In the genomic region with DNA sequence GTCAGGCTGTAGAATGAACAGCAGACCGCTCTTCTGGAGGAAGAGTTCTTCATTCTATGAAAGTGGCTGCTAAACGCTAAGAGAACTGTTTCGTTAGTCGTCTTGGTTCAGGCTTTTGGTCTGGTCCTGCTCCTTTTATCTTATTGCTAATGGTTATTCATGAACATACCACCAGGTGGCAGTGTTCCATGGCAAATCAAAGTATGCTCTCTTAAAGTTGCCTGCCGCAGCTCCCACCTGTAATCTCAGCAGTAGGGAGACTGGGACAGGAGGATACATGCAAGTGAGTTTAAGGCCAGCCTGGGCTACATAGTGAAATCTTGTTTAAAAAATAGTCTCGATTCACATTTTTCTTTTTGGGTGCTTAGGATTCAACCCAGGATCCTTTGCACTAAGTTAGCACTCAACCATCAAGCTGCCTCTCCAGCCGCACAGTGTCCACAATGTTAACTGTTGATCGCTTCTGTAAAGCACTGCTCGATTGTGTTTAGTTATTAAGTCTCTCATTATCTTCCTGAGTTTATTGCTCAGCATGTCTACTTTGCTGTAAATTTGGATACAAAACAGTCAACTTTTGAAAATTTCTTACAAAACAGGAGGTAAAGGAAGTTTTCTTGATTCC, we compare ENCODE assay signal across 9 mouse cellular contexts. TPM values are rescaled to one million over a fixed set of nuclear protein-coding genes. Genes with fewer than 3 reads are reported as not detected.
DNase-seq lines count a peak whose midpoint lies in the region; ATAC-seq lines count a peak whose summit lies in the region.
"Had no signal": no experiment of that assay in that cellular context is flagged by ENCODE, and none has a peak within 500 bp of the region (broad histone marks: within the 10 kb centered on the region; RNA-seq: fewer than 3 reads in every experiment).

No protein-coding gene starts in this region.

- no peak overlapping the region for H3K4me2 ChIP-seq in embryonic facial prominence, embryonic 11.5 days (ENCODE audit: low read depth, low read length)
- no peak overlapping the region for H3K4me2 ChIP-seq in hindbrain, embryonic 15.5 days
- H3K4me2 ChIP-seq in midbrain, embryonic 15.5 days, result no peak overlapping the region
- H3K4me2 ChIP-seq: embryonic facial prominence, embryonic 15.5 days had no signal

- H3K9me3 ChIP-seq in embryonic facial prominence, embryonic 11.5 days (replicated peaks; ENCODE audit: control insufficient read depth, low read length), result no peaks in the 10 kb centered on the region
- H3K9me3 ChIP-seq in hindbrain, embryonic 15.5 days, result no peaks in the 10 kb centered on the region
- H3K9me3 ChIP-seq in midbrain, embryonic 15.5 days, result no peaks in the 10 kb centered on the region
- H3K9me3 ChIP-seq: embryonic facial prominence, embryonic 15.5 days had no signal

- peak; percentile 75; the same call in 1 of the 2 replicates for ATAC-seq in embryonic facial prominence, embryonic 11.5 days (replicated peaks; ENCODE audit: insufficient number of reproducible peaks, low FRiP score, low TSS enrichment, low read depth)
- ATAC-seq in hindbrain, embryonic 15.5 days (ENCODE audit: low FRiP score, low read depth), result peak; percentile 69
- peak; percentile 72 for ATAC-seq in midbrain, embryonic 15.5 days (replicated peaks)

- no peak overlapping the region for H3K9ac ChIP-seq in embryonic facial prominence, embryonic 11.5 days (replicated peaks; ENCODE audit: low read length)
- H3K9ac ChIP-seq in hindbrain, embryonic 15.5 days, result no peak overlapping the region
- no peak overlapping the region for H3K9ac ChIP-seq in midbrain, embryonic 15.5 days
- H3K9ac ChIP-seq: embryonic facial prominence, embryonic 15.5 days had no signal

- H3K27me3 ChIP-seq in embryonic facial prominence, embryonic 11.5 days (ENCODE audit: control insufficient read depth, insufficient read depth, low read length), result no peaks in the 10 kb centered on the region
- H3K27me3 ChIP-seq in hindbrain, embryonic 15.5 days, result no peaks in the 10 kb centered on the region
- no peaks in the 10 kb centered on the region for H3K27me3 ChIP-seq in midbrain, embryonic 15.5 days (replicated peaks)
- H3K27me3 ChIP-seq: embryonic facial prominence, embryonic 15.5 days had no signal

- no peaks in the 10 kb centered on the region for H3K36me3 ChIP-seq in embryonic facial prominence, embryonic 11.5 days (replicated peaks; ENCODE audit: control insufficient read depth, insufficient read depth, low read depth, low read length)
- H3K36me3 ChIP-seq in hindbrain, embryonic 15.5 days, result no peaks in the 10 kb centered on the region
- H3K36me3 ChIP-seq in midbrain, embryonic 15.5 days (replicated peaks), result no peaks in the 10 kb centered on the region
- H3K36me3 ChIP-seq: embryonic facial prominence, embryonic 15.5 days had no signal

- intact Hi-C loops in left cerebral cortex, postnatal 10 days (cut with DNase I), result loop anchor here (2.0 kb wide), 1 partner anchor 144 kb away; no protein-coding TSS in a partner anchor

- no peaks in the 10 kb centered on the region for H3K4me1 ChIP-seq in embryonic facial prominence, embryonic 11.5 days (ENCODE audit: control insufficient read depth, insufficient read depth, low read length)
- no peaks in the 10 kb centered on the region for H3K4me1 ChIP-seq in hindbrain, embryonic 15.5 days (replicated peaks)
- H3K4me1 ChIP-seq in midbrain, embryonic 15.5 days, result no peaks in the 10 kb centered on the region
- H3K4me1 ChIP-seq: embryonic facial prominence, embryonic 15.5 days had no signal

- peak; percentile 30 for DNase-seq in left cerebral cortex, adult 11 months (ENCODE audit: low spot score)
- DNase-seq in left cerebral cortex, adult 8-10 months (ENCODE audit: low spot score in 2 of 2), result no peak
- peak; percentile 29 to 52 for DNase-seq in adrenal gland, postnatal 36 days
- DNase-seq in embryonic facial prominence, embryonic 11.5 days (ENCODE audit: low spot score), result peak; percentile 84
- DNase-seq in left cerebral cortex, postnatal 10 days (ENCODE audit: extremely low spot score in 1 of 2, low spot score in 2 of 2), result peak; percentile 29 to 63
- peak; percentile 62 for DNase-seq in telencephalon, adult 2 months (ENCODE audit: low read depth, low spot score)

- H3K4me3 ChIP-seq in embryonic facial prominence, embryonic 11.5 days (ENCODE audit: low read depth, low read length), result no peak overlapping the region
- no peak overlapping the region for H3K4me3 ChIP-seq in hindbrain, embryonic 15.5 days
- no peak overlapping the region for H3K4me3 ChIP-seq in midbrain, embryonic 15.5 days
- H3K4me3 ChIP-seq: embryonic facial prominence, embryonic 15.5 days had no signal

- no peak overlapping the region for H3K27ac ChIP-seq in embryonic facial prominence, embryonic 11.5 days (replicated peaks; ENCODE audit: low read depth, low read length)
- H3K27ac ChIP-seq in hindbrain, embryonic 15.5 days (replicated peaks), result no peak overlapping the region
- no peak overlapping the region for H3K27ac ChIP-seq in midbrain, embryonic 15.5 days
- H3K27ac ChIP-seq: embryonic facial prominence, embryonic 15.5 days had no signal

- WGBS in embryonic facial prominence, embryonic 11.5 days, result 39% methylated on average over 9 of the region's 9 CpGs
- WGBS in hindbrain, embryonic 15.5 days, result 43% methylated on average over 9 of the region's 9 CpGs
- whole genome bisulfite sequencing in midbrain, embryonic 15.5 days, result 40% methylated on average over 9 of the region's 9 CpGs

RNA-seq across cellular contexts. Expression of a gene that starts 35.6 kb away (rescaled TPM):
- total RNA-seq in left cerebral cortex, adult 8-10 months (2022), result 10 to 100 TPM; 23.1 to 28.2 (median 25.4) TPM
- 100 to 1,000 TPM; 175 to 219 TPM for total RNA-seq in adrenal gland, postnatal 36 days (2021)
- polyA plus RNA-seq in embryonic facial prominence, embryonic 11.5 days (2014; fragmentation: Nextera tagmentation; extraction: Ambion mirVana), result 54.2 and 56.5 TPM in 2 replicates
- 44.5 and 44.9 TPM in 2 replicates for polyA plus RNA-seq in hindbrain, embryonic 15.5 days (2015; fragmentation: Nextera tagmentation; extraction: Ambion mirVana)
- total RNA-seq in left cerebral cortex, postnatal 10 days (2021), result 10 to 100 TPM; 26.0 to 27.3 TPM
- polyA plus RNA-seq in midbrain, embryonic 15.5 days (2015; fragmentation: Nextera tagmentation; extraction: Ambion mirVana), result 40.2 and 45.7 TPM in 2 replicates

RNA-seq across cellular contexts. Expression of a gene that starts 36.0 kb away (rescaled TPM):
- 1 to 10 TPM; 1.1 to 1.4 (median 1.2) TPM for total RNA-seq in left cerebral cortex, adult 8-10 months (2022)
- total RNA-seq in adrenal gland, postnatal 36 days (2021), result 1 to 10 TPM; 2.1 to 4.0 TPM
- polyA plus RNA-seq in embryonic facial prominence, embryonic 11.5 days (2014; fragmentation: Nextera tagmentation; extraction: Ambion mirVana), result 39.2 and 43.5 TPM in 2 replicates
- polyA plus RNA-seq in hindbrain, embryonic 15.5 days (2015; fragmentation: Nextera tagmentation; extraction: Ambion mirVana), result 7.0 and 7.2 TPM in 2 replicates
- 1 to 10 TPM; 1.5 to 1.8 TPM for total RNA-seq in left cerebral cortex, postnatal 10 days (2021)
- 6.3 and 7.7 TPM in 2 replicates for polyA plus RNA-seq in midbrain, embryonic 15.5 days (2015; fragmentation: Nextera tagmentation; extraction: Ambion mirVana)

Comparison
In these comparisons a context has a peak if more than half of its experiments do, and no peak if none do; other contexts are left out.
1. DNase-seq: peak in left cerebral cortex, adult 11 months (single experiment), adrenal gland, postnatal 36 days (2 of 2), embryonic facial prominence, embryonic 11.5 days (single experiment), left cerebral cortex, postnatal 10 days (2 of 2) and telencephalon, adult 2 months (single experiment); none in left cerebral cortex, adult 8-10 months (0 of 2).
2. RNA of a gene that starts 35.6 kb away (total RNA-seq): 175 to 219 TPM in adrenal gland, postnatal 36 days; 26.0 to 27.3 TPM in left cerebral cortex, postnatal 10 days and 23.1 to 28.2 TPM in left cerebral cortex, adult 8-10 months; every median in the first group is over 4 times any median in the second.
3. Peak in every context shown above with its lines, with median percentiles within 50 percentile points of each other: ATAC-seq.